Mouse (Mus musculus): Measurements from ENCODE around the gene Tnrc6a. TPM values are rescaled to one million over a fixed set of nuclear protein-coding genes. Genes with fewer than 3 reads are reported as not detected.
"Not testable (repeated sequence)": the region's sequence is repeated elsewhere in the genome, so short reads cannot be mapped to it uniquely, and the experiment has no call there.

Tnrc6a gene
- 10 to 100 TPM; 21.9 to 36.0 TPM for total RNA-seq (2021)
- long read RNA-seq, experiment 1, partial matches to known transcripts = 4 of 7 reads
- long read RNA-seq, experiment 1, other reads (novel, unspliced or antisense) = 3 of 7 reads
- long read RNA-seq, experiment 2, full-length matches to known transcripts = 2 of 8 reads
- long read RNA-seq, experiment 2, partial matches to known transcripts = 2 of 8 reads
- long read RNA-seq, experiment 2, other reads (novel, unspliced or antisense) = 4 of 8 reads

DNA sequence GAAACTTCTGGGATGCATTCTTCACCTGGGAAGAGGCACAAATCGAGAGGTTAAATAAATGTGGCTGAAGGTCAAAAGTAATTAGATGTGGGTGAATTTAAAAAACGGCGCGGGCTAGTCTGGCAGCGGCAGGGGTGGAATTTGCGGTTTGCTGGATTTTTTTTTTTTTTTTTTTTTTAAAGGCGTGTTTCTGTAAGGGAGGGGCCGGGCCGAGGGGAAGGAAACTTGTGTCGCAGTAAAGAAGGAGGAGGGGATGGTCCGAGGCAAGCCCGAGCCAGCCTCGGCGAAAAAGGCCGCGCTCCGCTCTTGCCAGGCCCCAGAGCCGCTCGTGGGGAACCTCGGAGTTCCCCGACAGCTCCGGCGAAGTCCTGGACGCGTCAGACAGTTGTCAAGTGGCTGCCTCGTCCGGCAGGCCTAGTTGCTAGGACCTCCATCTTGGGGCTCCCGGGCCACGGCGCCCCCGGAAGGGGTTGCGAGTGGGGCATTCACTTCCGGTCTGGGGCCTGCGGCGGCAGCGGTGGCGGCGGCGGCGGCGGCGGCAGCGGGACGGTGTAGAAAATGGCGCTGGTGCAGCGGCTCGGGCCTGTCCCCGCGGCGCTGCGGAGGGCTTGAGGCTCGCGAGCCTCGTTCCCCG is at the start of gene Tnrc6a:
Gene Tnrc6a, plus strand, starts transcription at position 221 of the 634 bp plus-strand sequence.
- peak; percentile 93 for DNase-seq

DNA sequence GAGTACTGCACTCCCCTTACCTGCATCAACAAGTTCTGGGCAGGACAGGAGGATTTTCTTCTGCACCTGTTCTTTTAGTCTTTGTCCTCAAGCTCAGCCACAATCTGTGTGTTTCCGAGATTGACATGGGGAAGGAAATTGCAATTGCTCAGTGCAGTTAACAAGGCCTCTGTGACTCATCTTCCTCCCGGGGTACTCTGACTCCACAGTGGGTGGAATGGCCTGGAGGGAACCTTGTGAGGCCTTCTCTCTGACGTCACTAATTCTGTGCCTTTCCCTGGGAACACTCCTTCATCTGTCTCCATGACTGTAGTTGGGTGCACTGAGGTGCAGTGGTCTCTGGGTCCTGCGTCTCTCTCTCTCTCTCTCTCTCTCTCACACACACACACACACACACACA is 41.4 kb upstream of the Tnrc6a start:
- DNase-seq = no peak

DNA sequence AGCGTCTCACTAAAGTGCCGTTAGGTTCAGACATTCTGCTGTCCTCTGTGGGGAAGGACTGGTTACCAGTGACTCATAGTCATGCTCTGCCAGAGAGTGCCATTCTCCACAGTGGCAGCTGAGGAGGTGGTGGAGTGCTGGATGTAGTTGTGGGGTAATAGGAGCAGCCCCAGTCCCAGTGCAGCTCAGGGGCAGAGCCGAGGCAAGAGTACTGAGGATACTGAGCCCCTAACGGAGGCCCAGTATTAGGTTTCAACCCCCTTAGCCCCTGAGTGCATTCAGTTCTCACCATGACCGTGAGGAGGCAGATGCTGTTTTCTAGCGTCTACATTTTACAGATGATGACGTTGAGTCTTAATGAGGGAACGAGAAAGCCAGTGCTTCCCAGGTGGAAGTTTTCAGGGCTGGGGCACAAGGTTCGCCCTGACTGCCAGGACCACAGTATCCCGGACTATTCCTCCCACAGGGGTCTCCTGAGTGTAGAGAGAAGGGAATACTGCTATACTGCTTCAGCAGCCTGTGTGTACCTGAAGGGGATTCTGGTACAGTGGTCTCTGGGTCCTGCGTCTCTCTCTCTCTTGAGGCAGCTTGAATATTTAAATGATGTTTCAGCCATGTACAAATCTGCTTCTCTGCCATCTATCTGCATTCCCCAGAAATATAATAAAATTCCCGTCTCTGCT is 40.1 kb upstream of the Tnrc6a start:
- no peak for DNase-seq

DNA sequence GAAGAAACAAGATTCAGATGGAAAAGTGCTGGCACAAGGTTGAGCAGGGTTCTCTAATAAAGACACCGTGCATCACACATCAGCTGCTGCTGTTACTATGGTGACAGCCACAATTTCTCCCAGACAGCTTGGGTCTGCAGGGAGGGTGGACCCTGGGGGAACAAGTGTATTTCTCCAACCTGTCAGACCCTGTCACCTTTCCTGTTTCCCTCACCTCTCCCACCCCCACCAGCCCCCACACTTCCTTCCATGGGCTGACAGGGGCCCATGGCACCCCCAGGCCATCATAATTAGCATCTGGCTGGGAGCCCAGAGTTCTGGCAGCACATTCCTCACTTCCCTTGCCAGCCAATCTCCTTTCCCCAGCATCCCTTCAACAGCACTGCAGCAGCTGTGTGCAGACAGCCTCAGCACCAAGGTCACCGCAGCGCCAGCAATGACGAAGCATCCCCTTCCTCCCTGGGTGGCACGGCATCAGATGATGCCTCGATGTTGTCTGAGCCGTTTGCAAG is 39.4 kb upstream of the Tnrc6a start:
- DNase-seq = peak; percentile 32

DNA sequence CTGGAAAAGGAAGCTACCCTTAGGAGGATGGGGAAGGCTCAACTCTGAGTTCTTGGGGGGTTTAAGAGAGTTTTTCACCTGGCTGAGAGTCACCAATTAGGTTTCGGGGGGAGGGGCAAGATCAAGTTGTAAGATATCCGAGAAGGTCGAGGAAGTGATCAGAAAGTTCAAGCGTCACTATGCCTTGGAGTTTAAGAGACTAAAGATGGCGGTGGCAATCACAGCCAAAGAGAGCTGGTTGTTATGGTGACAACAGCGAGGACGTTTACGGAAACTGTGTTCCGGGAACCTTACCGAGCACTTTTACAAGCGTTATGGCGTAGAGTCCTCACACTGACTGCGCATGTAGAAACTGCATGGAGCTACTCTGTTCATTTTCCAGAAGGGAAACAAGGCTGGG is 39.0 kb upstream of the Tnrc6a start:
- no peak for DNase-seq

DNA sequence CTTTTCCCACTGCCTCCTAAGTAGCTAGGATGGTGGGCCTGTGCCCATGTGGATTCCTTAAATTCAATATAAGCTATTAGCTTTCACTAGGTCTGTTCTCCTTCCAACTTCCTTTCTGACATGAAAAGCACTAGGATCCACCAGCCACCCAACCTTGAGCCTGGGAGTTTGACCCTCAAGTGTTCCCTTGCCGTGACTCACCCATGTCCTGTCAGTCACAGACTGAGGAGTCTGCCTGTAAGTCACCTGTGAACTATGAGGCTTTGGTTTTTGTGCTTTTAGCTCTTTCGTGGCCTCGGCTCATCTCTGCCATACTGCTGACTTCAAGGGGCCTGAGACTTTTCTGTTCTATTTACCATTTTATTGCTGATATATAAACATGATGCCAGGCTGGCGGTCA is 34.8 kb upstream of the Tnrc6a start:
- DNase-seq = no peak

DNA sequence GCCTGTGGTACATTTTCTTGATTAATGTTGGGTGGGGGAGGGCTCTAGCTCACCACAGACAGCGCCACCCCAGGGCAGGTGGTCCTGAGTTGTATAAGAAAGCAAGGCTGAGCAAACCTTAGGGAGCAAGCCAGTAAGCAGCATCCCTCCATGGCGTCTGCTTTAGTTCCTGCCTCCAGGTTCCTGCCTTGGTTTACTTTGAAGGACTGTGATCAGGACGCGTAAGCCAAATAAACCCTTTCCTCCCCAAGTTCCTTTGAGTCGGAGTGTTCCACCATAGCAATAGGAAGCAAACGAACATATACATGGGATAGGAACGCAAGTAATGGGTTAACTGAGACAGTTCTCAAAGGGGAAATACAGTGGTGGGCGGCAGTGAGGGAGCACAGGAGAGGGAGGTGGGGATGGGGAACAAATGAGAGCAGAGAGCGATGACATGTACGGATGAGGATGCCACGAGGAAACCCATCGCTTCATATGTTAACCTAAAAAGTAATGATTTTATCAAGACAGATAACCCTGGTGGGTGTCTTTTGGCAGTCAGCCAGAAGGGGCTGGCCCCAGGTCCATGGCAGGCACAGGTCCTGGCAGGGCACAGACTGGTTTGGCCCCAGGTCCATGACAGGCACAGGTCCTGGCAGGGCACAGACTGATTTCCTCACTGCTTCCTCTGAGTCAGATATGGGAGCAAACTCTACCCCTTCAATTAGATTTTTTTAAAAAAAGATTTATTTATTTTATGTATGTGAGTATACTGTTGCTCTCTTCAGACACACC is 27.2 kb upstream of the Tnrc6a start:
- DNase-seq = no peak

DNA sequence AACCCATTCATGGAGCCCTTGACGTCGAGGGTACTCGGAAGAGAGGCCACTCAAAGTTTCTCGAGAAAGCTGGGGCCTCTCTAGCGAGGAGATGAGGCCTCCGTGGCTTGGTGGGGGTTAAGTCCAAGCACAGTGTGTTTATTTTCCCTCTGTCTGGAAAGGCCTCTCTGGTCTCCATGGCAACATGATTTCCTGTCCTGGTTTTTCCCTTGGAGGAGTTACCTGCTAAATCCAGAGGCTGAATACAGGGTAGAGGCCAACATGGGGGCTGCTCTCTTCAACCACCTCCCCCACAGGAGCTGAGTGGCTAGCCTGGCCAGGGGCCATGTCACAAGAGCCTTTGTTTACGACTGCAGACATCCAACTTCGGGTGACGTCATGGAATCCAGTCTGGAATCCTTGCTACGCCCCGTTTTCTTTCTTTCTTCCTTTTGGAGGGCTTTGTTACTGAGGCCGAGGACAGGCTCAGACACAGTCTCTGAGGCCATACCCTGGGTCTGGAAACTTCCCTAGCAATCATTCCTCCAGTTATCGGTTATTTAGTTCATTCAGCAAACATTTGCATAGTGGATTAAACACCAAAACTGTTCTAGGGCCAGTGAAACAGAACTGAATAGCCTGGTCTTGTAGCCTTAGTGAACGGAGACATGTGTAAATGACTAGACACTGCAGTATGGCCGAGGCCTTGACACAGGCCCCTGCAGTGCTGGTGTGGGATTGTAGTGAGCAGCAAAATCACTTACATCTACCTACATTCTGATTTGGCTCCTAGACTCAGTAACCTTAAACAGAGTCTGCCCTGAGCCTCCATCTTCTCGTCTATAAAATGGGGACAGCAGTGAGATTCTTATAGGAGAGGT is 25.6 kb upstream of the Tnrc6a start:
- peak; percentile 66 for DNase-seq

DNA sequence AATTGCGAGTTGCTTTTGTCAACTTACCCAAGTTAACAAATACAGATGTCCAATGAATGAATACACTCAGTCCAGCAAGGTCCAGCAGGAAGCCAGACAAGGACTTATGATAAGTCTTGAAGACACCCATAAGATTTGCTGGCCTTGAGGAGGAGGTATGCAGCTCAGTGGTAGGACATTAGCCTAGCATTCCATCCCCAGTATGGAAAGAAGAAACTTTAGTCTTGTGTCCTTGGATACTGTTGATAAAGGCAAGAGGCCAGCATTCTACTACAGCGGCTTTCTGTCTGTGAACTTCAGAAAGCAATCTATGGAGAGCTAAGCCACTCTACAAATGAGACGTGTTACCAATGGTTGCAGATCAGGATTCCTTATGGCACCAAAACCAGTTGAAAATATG is 22.4 kb upstream of the Tnrc6a start:
- no peak for DNase-seq

DNA sequence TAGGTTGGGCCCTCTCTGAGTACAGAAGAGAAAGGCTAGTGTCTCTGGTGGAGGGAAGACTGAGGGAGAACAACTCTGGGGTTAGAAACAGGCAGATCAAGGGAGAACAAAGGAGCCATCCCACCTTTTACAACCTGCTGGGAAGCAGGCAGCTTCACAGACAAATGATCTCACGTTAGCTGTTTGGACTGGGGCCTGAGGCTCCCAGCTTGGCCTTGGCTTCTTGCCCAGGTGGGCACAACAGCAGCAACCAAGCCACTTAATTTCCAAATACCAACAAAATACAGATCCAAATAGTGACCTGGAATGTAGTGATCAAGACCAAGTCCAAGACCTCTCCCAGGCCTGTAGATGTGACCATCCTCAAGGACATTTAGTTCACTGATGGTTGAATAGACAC is 18.3 kb upstream of the Tnrc6a start:
- not testable (repeated sequence) for DNase-seq

DNA sequence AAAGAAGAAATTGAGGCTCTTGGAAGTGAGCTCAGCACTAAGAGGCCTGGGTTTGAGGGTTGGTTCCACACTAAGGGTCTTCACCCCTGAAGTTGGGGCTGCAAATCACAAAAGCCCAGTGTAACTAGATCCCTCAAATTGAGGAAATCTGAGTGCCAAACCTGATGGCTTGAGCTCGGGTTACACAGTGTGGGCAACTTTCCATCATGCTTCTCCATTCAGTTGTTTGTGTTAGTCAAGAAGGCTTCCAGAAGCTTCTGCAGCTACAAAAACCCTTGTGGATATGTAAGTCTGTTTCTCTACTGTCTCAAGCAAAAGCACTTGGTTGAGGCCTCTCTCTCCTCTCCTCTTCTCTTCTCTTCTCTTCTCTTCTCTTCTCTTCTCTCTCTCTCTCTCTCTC is 17.8 kb upstream of the Tnrc6a start:
- DNase-seq = no peak

DNA sequence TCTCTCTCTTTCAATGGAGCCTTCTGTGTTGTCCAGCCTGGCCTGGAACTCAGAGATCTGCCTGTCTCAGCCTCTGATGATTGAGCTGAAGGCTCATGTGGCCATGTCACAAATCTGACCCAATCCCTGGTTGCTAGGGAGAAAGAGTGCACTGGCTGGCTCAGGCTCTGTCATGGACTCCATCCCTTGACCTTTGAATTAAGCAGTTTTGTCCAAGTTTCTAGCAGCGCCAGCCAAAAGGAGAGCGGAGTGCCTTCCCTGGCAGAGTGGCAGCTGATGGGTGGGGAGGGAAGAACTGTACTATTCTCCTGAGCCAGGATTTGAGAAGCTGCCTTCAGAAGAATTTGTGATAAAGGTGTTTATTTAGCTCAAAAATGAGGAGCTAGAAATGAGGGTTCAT is 17.4 kb upstream of the Tnrc6a start:
- DNase-seq = no peak

DNA sequence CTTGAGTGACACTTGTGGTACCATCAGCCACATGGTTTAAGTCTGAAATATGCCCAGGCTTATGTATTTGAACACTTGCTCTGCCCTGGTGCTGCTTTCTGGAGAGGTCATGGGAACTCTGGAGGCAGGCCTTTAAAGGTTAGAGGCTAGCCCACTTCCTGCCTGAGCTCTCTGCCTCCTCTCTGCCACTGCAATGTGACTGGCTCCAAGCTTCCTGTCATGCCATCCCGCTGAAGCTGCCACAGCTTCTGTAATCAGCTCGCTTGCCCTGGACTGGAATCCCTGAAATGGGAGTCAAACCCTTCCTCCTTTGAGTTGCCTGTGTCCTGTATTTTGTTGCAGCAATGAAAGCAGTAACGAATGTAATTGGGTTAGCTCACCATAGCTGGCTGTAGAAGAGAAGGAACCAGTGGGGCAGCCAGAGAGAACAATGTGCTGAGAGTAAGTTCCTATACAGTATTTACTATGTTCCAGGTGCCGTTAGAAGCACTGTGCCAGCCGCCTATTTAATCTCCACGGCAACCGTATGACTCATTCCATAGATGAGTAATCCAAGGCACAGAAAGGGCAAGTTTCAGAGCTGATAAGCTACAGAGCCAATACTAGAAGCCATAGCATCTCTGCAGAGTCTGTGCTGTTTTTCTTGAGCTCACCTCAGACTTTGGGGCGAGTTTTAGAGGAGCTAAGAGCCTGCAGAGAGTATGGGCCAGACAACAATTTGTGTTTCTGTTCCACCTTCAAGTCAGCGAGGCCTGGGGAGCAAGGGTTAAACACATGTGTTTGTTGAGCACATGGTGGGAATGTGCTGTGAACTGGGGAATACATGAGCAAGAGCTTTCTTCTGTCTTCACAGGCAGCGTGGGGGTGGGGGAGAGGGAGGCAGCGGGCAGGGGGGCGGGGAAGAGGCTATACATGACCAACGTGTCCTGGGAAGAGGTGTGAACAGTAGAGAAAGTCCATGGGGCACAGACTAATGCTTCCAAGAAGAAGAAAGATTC is 15.3 kb upstream of the Tnrc6a start:
- no peak for DNase-seq

DNA sequence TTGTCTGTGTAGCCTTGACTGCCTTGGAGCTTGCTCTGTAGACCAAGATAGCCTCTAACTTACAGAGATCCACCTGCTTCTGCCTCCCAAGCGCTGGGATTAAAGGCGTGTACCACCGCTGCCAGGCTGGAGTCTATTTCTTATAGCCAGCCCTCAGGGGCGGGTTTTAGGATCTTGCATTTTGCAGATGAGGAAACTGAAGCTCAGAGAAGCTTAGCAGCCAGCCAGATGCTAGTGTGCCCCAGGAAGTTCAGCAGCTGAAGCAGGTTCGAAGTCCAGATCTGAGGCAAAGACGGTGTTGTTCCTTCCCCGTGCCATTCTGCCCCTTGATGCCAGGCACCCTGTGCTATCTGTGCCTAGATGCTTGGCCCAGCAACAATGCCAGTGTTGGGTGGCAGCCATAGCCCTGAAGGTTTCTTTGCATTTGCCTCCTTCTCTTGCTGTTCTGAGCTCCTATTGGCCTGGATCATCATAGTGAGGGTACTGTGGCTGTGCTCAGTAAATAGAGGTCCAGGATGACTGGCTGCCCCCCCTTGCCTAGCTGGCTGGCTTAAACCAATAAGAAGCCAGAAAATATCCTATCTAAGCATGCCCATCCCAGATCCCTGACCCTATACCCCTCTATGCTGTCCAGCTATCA is 14.2 kb upstream of the Tnrc6a start:
- DNase-seq = no peak

DNA sequence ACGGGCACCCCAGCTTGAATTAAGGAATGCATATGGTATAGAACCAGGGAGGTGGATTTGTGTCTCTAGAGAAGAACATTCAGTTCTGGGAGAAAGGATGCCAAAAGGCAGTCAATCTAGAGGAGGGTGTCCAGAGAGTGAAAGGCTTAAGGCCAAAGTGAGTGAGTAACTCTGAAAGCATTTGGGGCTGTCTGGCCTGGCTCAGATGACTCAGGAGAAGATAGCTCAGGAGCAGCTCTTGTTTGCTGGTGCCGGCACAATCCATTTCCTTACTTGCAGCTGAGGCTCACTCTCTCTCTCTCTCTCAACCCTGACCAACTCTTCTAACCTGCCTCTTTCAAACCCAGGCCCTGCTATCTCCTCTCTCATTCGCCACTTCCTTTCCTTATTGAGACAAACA is 13.6 kb upstream of the Tnrc6a start:
- peak; percentile 19 for DNase-seq

DNA sequence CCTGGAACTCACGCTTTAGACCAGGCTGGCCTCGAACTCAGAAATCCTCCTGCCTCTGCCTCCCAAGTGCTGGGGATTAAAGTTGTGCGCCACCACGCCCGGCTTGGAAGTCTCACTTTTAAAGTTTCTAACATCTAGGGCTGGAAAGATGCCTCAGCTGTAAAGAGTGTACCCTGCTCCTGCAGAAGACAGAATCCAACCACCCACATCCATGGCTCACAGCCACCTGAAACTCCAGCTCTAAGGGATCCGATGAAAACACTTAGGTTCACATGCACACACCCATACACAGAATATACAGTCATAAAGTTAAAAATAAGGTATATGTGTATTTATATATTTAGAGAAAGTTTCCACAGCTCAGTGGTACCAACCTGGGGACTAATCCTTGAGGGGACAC is 10.1 kb upstream of the Tnrc6a start:
- no peak for DNase-seq

DNA sequence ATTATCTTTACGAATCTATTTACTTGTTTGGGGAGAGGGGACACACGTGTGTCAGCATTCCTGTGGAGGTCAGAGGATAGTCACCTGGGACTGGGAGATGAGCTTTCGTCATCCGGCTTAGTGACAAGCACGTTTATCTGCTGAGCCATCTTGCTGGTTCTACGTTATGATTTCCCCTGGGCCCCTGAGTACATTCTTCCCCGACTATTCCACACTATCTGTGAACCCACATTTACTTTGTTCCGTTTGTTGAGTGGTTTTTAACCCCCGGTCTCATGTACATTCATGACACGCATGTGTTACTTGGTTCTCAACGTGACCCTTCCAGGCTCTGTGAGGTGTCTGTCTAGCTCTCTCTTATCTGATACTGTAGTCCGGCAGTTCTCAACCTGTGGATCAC is 6.9 kb upstream of the Tnrc6a start:
- no peak for DNase-seq

DNA sequence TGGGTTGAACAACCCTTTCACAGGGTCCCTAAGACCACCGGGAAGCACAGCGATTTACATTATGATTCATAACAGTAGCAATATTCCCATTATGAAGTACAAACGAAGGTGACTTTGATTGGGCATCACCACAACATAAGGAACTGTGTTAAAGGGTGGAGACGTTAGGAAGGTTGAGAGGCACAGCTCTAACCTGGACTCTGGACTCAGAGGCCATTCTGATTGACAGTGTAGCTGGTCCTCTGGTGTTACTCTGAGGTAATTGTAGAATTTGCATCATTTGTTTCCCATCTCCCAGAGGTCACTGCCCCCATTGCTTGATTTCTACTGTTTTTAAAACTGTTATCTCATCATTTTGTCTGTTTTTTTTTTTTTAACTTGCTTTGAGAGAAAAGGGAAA is 6.5 kb upstream of the Tnrc6a start:
- DNase-seq = no peak

DNA sequence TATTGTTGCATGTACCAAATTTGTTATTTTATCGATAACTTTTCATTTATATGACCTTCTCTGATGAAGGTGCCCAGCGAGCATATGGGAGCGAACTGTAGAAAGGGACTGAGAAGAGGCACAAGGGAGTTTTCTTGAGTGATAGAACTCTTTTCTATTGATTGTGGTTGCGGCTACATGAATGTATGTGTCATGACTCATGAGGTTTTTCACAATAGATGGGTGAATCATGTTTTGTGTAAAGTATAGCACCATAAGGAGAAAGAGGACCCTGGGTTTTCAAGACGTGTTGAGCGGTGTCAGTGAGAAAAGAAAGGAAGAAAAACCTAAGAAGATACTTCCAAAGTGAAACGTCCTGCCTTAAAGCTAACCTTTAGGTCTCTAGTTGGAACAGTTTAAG is 3.2 kb upstream of the Tnrc6a start:
- DNase-seq = no peak

DNA sequence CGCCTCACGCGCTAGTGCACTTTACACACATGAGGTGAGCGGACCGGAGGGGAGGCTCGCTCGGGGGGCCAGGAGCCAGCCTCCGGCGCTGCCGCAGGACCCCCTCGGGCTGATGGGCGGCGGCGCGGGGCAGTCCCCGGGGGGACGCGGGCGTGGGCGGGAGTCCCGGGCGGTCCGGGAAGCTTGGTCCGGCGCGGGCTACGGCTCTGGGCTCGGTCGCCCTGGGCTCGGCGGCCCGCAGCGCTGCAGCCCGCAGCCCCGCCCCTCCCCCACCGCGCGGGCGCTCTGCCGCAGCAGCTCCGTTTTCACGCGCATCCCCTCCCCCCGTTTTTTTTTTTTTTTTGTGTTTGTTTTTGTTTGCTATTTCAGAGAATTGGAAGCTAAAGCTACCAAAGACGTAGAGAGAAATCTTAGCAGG is 623 bp downstream of the Tnrc6a start:
- DNase-seq = peak; percentile 53

Data from gastrocnemius, postnatal 10 days (tissue).